Mouse (Mus musculus) C2C12 (cell line): ENCODE measurements at regions not wholly inside any gene's neighbourhood (a gene's known extent, or its start where the extent isn't known, plus 50 kb on each side); places are given as distances from the start of the nearest gene placed in this dataset.

ENCODE experiments used
- H3K27me3 ChIP-seq: one replicate; pipeline ENCODE4 v1.6.1; 2011; ENCODE audit not compliant: control insufficient read depth, insufficient read depth, insufficient read length
- H3K36me3 ChIP-seq: one replicate; pipeline ENCODE4 v1.6.1; 2011; ENCODE audit not compliant: control insufficient read depth, insufficient read depth
- H3K4me3 ChIP-seq: one replicate; pipeline ENCODE4 v1.5.1; 2011; ENCODE audit warnings: mild to moderate bottlenecking, control low read depth; ENCODE audit not compliant: poor library complexity, insufficient read depth, severe bottlenecking
- H3K79me2 ChIP-seq: one replicate; pipeline ENCODE4 v1.6.1; 2011; ENCODE audit not compliant: control insufficient read depth, insufficient read depth
- H3K79me3 ChIP-seq: one replicate; pipeline ENCODE4 v1.6.1; 2011; ENCODE audit warnings: low read depth, control low read depth
- H3ac ChIP-seq: one replicate; pipeline ENCODE3; 2011; ENCODE audit warnings: low read depth; ENCODE audit not compliant: control insufficient read depth, insufficient read length
- CEBPB ChIP-seq: IDR thresholded peaks from one replicate; pipeline ENCODE4 v1.6.1; 2011; ENCODE audit warnings: low read depth, mild to moderate bottlenecking, control low read depth, moderate library complexity
- CTCF ChIP-seq: IDR thresholded peaks from one replicate; pipeline ENCODE4 v1.5.1; 2011; ENCODE audit not compliant: control insufficient read depth, insufficient read depth, insufficient read length
- FOSL1 ChIP-seq: IDR thresholded peaks from one replicate; pipeline ENCODE4 v1.8.0; 2011; ENCODE audit warnings: mild to moderate bottlenecking, low read length; ENCODE audit not compliant: poor library complexity, insufficient read depth, severe bottlenecking
- MAX ChIP-seq: IDR thresholded peaks from one replicate; pipeline ENCODE4 v1.6.1; 2011; ENCODE audit warnings: mild to moderate bottlenecking, control low read depth
- MYOD1 ChIP-seq: IDR thresholded peaks from one replicate; pipeline ENCODE4 v1.6.1; 2011; ENCODE audit warnings: low read depth; ENCODE audit not compliant: control insufficient read depth, insufficient read length
- MYOG ChIP-seq: IDR thresholded peaks from one replicate; pipeline ENCODE4 v1.6.1; 2011; ENCODE audit not compliant: control insufficient read depth, insufficient read length; ENCODE audit errors: extremely low read depth
- USF1 ChIP-seq: IDR thresholded peaks from one replicate; pipeline ENCODE4 v1.6.1; 2011; ENCODE audit warnings: low read depth, mild to moderate bottlenecking, control low read depth, moderate library complexity

DNA sequence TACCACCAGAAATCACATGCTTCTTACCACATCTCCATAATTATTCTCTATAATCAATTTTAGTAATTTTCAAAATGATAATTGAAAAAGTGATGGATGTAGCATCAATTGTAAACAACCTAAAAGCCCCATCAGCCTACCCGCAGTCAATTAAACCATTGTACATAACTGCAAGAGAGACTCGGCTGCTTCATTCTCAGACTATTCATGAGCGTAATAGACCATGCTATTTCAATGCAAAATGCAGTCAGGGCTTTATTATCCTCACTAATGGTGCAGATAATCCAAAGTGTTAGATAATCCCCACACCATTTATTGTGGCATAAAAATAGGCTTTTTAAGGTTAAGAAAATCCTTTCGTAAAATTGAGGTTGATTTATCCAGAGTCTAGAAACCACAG is 1862.5 kb downstream of the Efna5 start:
- no peak overlapping the region for H3ac ChIP-seq
- H3K79me2 ChIP-seq: no peaks in the 10 kb centered on the region

More for the DNA sequence above, 1862.5 kb downstream of the Efna5 start:
- Histone ChIP-seq H3K4me3 (no peak overlapping the region), H3K27me3 (no peaks in the 10 kb centered on the region), H3K79me3 (no peaks in the 10 kb centered on the region), H3K36me3 (no peaks in the 10 kb centered on the region)
- TF ChIP-seq MYOG (no peak), MAX (no peak), FOSL1 (no peak), CEBPB (no peak), CTCF (no peak), MYOD1 (no peak), USF1 (no peak)
